Comparison of ENCODE assay signal across 15 mouse cellular contexts in genomic region chr5:122334682-122335081, GRCm38 (mm10).
"Had no signal": no experiment of that assay in that cellular context is flagged by ENCODE, and none has a peak within 500 bp of the region (broad histone marks: within the 10 kb centered on the region; RNA-seq: fewer than 3 reads in every experiment).

No protein-coding gene starts in this region.

- H3K4me3 ChIP-seq: intestine, embryonic 15.5 days; limb, embryonic 12.5 days; liver, embryonic 15.5 days; midbrain, embryonic 10.5 days had no signal

- H3K27me3 ChIP-seq: intestine, embryonic 15.5 days; limb, embryonic 12.5 days; liver, embryonic 15.5 days had no signal

- ATAC-seq: intestine, embryonic 15.5 days; midbrain, embryonic 16.5 days had no signal

- H3K9me3 ChIP-seq: intestine, embryonic 15.5 days; limb, embryonic 12.5 days; liver, embryonic 15.5 days; midbrain, embryonic 10.5 days had no signal

- H3K9ac ChIP-seq: intestine, embryonic 15.5 days; limb, embryonic 12.5 days; liver, embryonic 15.5 days; lung, embryonic 14.5 days had no signal

- H3K27ac ChIP-seq: intestine, embryonic 15.5 days; kidney, postnatal 0 days; limb, embryonic 12.5 days; liver, embryonic 15.5 days; macrophage; midbrain, embryonic 10.5 days had no signal

- H3K36me3 ChIP-seq: intestine, embryonic 15.5 days; limb, embryonic 12.5 days; liver, embryonic 15.5 days; midbrain, embryonic 10.5 days had no signal

- DNase-seq: kidney, adult 8-10 months; kidney, postnatal 36 days; layer of hippocampus, adult 9-11 months; layer of hippocampus, postnatal 36 days; liver; lung, embryonic 14.5 days; lung, postnatal 10 days; right cerebral cortex, postnatal 25 days had no signal

- H3K4me2 ChIP-seq: intestine, embryonic 15.5 days; limb, embryonic 12.5 days; liver, embryonic 15.5 days; lung, embryonic 14.5 days had no signal

- H3K4me1 ChIP-seq: intestine, embryonic 15.5 days; limb, embryonic 12.5 days; liver, embryonic 15.5 days; midbrain, embryonic 10.5 days had no signal
